Mouse (Mus musculus): Measurements from ENCODE around the gene Lrrc4c.

Lrrc4c gene

DNA sequence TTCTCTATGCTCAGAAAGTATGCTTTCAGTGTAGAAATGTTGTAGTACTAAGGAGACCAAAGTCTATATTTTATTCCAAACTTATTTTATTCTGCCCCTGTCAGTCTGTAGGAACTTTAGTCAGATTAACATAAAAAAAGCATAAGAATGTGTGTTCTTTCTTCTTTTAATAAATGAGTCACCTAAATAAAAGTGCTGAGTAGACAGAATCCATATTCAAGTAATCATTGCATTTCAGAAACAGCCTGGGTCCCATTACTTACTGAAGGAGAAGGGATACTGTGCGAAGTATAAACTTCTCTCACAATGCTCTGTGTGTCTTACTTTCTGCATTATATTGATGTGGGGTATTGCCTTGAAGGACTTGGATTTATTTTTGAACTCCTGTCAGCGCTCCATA, 255.8 kb downstream of the Lrrc4c start:
- no peak for DNase-seq

DNA sequence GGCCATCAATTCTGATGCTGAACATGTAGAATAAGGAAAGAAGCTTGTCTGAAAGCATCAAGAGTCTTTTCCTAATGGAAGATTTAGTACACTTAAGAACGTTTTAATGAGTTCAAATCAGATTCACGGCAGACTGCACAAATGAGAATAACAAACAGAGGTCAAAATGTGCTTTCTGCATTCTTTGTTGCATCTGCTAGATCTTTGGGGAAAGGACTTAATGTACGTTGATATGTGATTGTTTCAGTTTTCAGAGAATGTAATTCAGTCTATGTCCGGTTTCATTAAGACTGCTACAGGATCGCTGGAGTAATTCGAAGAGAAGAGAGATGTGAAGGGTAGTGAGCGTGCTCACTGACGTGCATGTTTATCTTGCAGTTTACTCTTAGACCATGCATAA, 259.7 kb downstream of the Lrrc4c start:
- no peak for DNase-seq

GRCm38 (mm10) chr2:96580136-96580733, 262.3 kb downstream of the Lrrc4c start:
- DNase-seq = no peak

GRCm38 (mm10) chr2:96585665-96586064, 267.7 kb downstream of the Lrrc4c start:
- peak; percentile 38 to 39 for DNase-seq

DNA sequence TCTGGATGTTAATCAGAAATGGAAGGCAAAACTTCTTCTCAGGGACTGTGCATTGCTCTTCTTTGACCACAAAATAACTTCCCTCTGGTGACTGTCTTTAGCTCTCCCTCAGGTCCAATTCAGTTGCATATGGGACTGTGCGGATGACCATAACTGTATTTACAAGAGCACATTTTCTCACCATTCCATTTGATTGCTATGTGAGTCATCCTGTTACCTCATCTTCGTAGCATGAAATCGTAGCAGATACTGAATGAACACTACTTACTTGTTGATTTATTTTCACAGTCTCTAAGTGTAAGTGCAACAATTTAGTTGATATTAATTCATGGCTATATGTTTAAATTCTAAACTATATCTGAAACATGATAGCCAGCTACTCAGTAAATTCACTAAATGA, 286.8 kb downstream of the Lrrc4c start:
- DNase-seq = no peak

- DNase-seq = no peak
Measured at GRCm38 (mm10) chr2:96614121-96614520, 296.2 kb downstream of the Lrrc4c start.

DNA sequence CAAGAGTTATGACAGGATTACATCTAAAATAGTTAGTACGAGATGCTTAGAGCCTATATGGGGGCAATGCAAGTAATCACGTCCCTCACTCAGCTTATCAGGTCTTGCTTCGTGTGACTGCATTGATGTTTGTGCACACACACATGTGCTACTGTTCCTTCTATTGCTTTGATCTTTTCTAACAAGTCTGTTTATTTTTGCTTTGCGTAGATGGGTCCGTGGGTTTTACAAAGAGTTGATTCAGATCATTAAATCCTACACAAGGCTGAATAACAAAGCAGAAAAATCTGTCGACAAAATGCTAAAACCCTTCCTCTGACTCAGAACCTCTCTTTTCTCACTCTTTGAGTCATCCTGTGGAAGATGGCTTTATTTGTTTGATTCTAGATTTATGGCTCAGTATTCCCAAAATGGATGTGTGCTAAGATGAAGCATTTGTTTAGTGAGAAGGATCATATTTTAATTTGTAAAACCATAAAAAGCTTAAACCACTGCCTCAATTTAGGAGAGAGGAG, 300.8 kb downstream of the Lrrc4c start:
- no peak for DNase-seq

GRCm38 (mm10) chr2:96667113-96667512, 349.1 kb downstream of the Lrrc4c start:
- no peak for DNase-seq

DNA sequence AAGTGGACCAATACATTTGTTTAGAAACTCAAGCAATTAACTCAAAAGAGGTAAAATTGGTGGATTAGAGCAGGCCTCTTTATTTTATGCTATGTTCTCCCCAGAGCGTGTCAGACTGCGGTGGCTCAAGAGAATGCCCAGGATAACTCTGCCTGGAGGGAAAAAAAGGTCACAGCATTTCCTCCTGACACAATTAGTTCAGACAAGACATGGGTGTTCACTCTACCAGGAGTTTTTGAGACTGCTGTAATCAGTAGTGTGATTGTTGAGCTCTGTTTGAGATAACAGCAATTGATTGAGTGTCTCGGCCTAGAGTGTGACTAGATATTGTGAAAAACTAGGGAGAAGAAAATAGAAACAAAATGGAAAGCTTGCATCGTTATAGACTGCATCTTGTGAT, 363.8 kb downstream of the Lrrc4c start:
- no peak for DNase-seq

GRCm38 (mm10) chr2:96685328-96685727, 367.4 kb downstream of the Lrrc4c start:
- no peak for DNase-seq

DNA sequence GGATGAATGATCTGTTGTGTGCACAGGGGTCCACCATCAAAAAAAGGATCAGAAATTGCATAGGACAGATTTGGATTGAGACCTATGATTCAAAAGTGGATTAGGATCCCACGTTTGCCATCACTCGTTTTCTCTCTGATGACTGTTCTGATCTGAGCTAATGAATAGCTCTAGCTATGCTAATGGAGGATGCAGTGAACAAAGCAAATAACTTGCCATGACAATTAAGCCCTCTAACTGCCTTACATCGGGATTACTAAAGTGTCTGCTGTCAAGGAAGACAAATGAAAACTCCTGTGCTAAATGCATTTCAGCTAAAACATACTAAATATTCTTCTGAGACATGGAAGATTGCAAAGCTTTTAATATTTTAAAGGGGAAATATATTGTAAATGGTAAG, 387.0 kb downstream of the Lrrc4c start:
- no peak for DNase-seq

- DNase-seq = no peak
Measured at GRCm38 (mm10) chr2:96707772-96708350, 389.9 kb downstream of the Lrrc4c start.

DNA sequence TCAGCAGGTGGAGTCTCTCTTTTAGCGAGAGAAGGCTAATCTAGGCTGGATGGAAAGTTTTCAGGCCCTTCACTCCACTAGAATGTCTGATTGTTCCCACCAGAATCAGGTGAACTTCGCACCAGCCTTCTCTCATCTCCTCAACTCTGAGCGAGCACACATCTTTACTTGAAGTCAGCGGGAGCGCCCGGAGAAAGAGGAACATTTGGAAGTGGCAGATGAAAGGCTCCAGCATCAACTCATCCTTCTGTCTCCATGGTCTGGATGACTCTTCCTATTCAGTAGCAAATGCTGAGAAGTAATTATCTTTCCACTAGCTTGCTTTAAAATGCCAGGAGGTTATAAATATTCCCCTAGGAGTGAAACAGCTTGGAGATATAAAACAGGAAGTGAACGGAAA, 396.6 kb downstream of the Lrrc4c start:
- DNase-seq = peak in 1 of 2 experiments; percentile 20

- DNase-seq = no peak
Measured at GRCm38 (mm10) chr2:96717353-96717752, 399.4 kb downstream of the Lrrc4c start.

- no peak for DNase-seq
Measured at GRCm38 (mm10) chr2:96723395-96723794, 405.4 kb downstream of the Lrrc4c start.

GRCm38 (mm10) chr2:96736081-96736480, 418.1 kb downstream of the Lrrc4c start:
- DNase-seq = no peak

GRCm38 (mm10) chr2:96755066-96755465, 437.1 kb downstream of the Lrrc4c start:
- DNase-seq = no peak

GRCm38 (mm10) chr2:96757701-96758100, 439.7 kb downstream of the Lrrc4c start:
- DNase-seq = no peak

GRCm38 (mm10) chr2:96763538-96763937, 445.6 kb downstream of the Lrrc4c start:
- no peak for DNase-seq

DNA sequence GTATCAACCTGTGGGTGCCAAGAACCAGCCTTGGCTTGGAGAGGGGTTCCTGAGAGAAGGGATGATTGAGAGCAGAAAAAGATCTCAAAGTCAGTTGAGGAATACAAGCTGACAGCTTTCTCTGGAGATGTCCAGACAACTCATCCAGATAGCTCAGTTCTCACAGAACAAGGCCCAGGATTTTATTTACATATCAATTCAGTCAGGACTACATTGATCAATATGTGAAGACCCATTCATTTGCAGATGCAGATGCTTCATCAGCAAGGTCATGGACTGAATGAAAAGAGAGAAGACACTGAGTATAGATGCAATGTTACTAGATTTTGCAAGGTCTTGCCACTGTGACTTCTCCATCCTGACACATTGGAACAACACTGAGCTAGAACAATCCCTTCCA, 457.4 kb downstream of the Lrrc4c start:
- DNase-seq = no peak

- no peak for DNase-seq
Measured at GRCm38 (mm10) chr2:96796681-96797385, 478.9 kb downstream of the Lrrc4c start.

GRCm38 (mm10) chr2:96850839-96851396, 532.9 kb downstream of the Lrrc4c start:
- no peak for DNase-seq

- no peak for DNase-seq
Measured at GRCm38 (mm10) chr2:96853797-96854196, 535.8 kb downstream of the Lrrc4c start.

DNA sequence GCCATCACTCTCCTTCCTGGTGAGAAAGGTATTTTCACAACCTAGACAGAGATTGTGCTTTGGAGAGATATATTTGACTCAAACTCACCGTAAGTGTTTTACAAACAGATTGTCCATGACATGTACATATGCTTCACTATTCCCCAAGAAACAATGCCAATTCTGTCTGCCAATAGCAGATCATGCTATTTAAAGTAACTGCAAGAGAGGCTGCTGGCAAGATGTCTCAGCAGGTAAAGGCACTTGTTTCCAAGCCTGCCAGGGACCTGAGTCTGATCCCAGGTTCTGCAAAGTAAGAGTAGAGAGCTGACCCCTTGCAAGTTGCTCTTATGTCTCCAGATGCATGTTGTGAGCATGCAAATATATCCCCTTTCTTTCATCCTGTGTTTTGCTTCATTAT, 558.1 kb downstream of the Lrrc4c start:
- DNase-seq = no peak
